Mouse (Mus musculus) liver, adult 2 months (tissue): ENCODE results near the gene Tspan10.

Experiments used
- CTCF ChIP-seq: fragments of 200-500 bp; IDR thresholded peaks from 2 replicates; pipeline ENCODE4 v1.5.1; 2011; ENCODE audit warnings: low read depth, low read length, control low read depth
- POLR2A ChIP-seq: fragments of 200-500 bp; IDR thresholded peaks from 2 replicates; pipeline ENCODE4 v1.6.1; 2011; ENCODE audit warnings: low read length, control low read depth; ENCODE audit not compliant: insufficient read depth; ENCODE audit errors: extremely low read depth

DNA sequence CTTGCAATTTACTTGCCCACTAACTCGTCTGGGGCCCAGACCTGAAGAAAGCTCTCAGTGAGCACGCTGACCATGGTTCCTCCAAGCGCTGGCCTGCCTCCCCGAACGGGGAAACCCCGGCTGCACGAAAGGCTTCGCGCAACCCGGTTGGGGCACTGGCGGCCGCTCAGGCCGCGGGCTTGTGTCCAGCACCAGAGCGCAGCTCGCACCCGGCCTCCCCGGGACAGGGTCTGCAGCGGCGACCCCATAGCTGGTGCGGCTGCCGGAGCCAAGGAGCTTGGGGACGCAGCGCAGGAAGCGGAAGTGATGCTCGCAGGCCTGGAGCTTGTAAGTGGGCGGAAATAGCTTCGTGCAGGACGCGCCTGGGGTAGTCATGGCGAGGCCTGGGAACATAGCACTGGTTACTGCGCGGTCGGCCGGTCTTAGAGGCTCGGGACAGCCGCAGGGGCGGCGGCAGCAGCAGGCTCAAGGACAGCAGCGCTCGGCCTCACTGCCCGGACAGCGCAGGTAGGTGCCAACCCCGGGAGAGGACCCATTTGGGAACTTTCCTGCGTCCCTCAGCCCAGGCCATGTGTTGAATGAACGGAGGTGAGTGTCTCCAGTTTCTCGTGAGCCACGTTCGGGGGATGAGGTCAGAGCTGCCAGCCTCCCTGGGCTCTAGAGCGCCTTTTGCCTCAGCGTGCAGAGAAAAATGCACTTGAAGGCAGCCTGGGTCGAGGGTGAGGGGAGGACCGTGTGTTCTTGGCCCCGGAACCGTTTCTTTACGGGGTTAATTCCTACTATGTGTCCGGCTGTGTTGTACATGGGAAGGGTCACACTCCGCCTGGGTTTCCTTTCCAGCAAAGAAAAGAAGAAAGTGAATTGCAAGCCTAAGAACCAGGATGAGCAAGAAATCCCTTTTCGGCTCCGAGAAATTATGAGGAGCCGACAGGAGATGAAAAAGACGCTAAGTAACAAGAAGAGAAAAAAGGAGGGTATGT, 15.6 kb downstream of the Tspan10 start, which contains the start of the genes Oxld1 and Ccdc137:
- TF ChIP-seq CTCF (no peak), POLR2A (peak; percentile 61; the same call in 1 of the 2 replicates)
